Mouse (Mus musculus): ENCODE data around the gene Fgfr2.

DNA sequence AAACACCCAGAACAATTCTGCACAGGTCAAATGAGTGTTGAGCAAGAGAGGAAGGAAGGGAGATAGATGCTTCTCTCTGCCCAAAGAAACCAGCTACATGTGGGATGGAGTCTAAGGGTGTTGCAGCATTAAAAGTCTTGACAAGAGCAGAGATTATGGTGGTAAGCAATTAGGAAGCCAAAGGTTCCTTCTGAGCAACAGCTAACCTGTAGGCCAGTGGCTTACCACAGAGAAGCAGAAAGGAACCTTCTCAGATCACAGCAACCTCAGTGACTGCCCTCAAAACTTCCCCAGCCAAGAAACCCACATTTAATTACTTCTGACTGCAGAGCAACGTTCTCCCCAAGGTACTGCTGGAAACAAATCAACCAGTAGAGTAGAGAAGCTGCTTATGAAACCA lies 2621.7 kb downstream of the Fgfr2 start:
- TF ChIP-seq CTCF (IDR thresholded peaks at IDR 0.05; ENCODE audit: control insufficient read depth, insufficient read depth, insufficient replicate concordance, low read depth, low read length) (no peak), POLR2A (IDR thresholded peaks at IDR 0.05; ENCODE audit: control insufficient read depth, low read depth, low read length) (no peak)
